Mouse (Mus musculus) C2C12 (cell line): ENCODE measurements at regions not wholly inside any gene's neighbourhood (a gene's known extent, or its start where the extent isn't known, plus 50 kb on each side); places are given as distances from the start of the nearest gene placed in this dataset.

Experiments
- CEBPB ChIP-seq: IDR thresholded peaks from one replicate; pipeline ENCODE4 v1.6.1; 2011; ENCODE audit warnings: low read depth, mild to moderate bottlenecking, control low read depth, moderate library complexity
- CTCF ChIP-seq: IDR thresholded peaks from one replicate; pipeline ENCODE4 v1.5.1; 2011; ENCODE audit not compliant: control insufficient read depth, insufficient read depth, insufficient read length
- MAX ChIP-seq: IDR thresholded peaks from one replicate; pipeline ENCODE4 v1.6.1; 2011; ENCODE audit warnings: mild to moderate bottlenecking, control low read depth

GRCm38 (mm10) chr15:7587210-7587609, 189.0 kb upstream of the Egflam start:
- TF ChIP-seq CEBPB, result no peak
- no peak for TF ChIP-seq CTCF
- TF ChIP-seq MAX, result no peak
